Mouse (Mus musculus) embryo, embryonic 11.5 days (tissue): ENCODE results near the gene Vmn2r95.
"Not testable (repeated sequence)": the region's sequence is repeated elsewhere in the genome, so short reads cannot be mapped to it uniquely, and the experiment has no call there.

Experiments
- DNase-seq: peaks from one replicate; pipeline ENCODE4 v3.0.0-alpha.2; 2012; ENCODE audit warnings: low read depth, low spot score

Gene Vmn2r95

GRCm38 (mm10) chr17:18423778-18424177 lies at the start of gene Vmn2r95:
TSS of gene Vmn2r95 (plus strand) at chr17:18424078.
- no peak for DNase-seq

GRCm38 (mm10) chr17:18455619-18456140 lies 31.8 kb downstream of the Vmn2r95 start:
- DNase-seq: no peak

- not testable (repeated sequence) for DNase-seq
Measured at GRCm38 (mm10) chr17:18458126-18458634, 34.3 kb downstream of the Vmn2r95 start.

- DNase-seq: no peak
Measured at GRCm38 (mm10) chr17:18462695-18463094, 38.8 kb downstream of the Vmn2r95 start.

- DNase-seq: no peak
Measured at GRCm38 (mm10) chr17:18479885-18480284, 56.0 kb downstream of the Vmn2r95 start.
